Mouse (Mus musculus): ENCODE data around the gene Tet3.

The Tet3 gene

DNA sequence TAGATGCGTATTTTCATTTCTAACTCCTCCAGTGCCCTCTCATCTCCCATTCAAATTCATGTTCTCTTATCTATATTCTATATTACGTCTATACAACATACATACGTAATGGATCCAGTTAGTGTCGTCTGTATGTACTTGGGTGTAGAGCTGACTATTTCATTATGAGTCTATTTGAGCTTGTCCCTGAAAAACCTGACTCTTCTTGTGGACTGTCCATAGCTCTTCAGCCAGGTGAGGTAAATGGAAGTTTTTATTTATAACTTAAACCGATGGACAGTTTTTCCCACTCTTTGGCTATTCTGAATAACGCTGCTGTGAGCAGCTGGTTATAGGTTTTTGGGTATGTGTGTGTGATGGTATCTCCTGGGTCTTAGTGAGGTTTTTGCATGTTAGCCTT, 132.1 kb downstream of the Tet3 start:
- DNase-seq (ENCODE audit: low spot score in 2 of 2), result no peak

DNA sequence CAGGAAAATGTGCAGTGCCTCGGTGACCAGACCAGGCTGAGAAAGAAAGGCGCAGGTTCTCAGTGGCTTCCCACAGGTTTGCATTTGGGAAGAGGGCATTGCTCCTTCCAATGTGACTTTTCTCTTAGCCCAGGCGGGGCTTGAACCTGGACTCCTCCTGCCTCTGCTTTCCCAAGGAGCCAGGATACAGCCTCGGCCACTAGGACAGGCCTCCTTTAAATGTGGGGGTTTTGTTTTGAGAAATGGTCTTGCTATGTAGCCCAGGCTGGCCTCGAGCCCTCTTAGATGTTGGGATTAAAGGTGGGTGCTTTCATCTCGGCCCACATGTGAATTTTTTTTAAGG, 132.5 kb downstream of the Tet3 start:
- DNase-seq (ENCODE audit: low spot score in 2 of 2), result no peak

DNA sequence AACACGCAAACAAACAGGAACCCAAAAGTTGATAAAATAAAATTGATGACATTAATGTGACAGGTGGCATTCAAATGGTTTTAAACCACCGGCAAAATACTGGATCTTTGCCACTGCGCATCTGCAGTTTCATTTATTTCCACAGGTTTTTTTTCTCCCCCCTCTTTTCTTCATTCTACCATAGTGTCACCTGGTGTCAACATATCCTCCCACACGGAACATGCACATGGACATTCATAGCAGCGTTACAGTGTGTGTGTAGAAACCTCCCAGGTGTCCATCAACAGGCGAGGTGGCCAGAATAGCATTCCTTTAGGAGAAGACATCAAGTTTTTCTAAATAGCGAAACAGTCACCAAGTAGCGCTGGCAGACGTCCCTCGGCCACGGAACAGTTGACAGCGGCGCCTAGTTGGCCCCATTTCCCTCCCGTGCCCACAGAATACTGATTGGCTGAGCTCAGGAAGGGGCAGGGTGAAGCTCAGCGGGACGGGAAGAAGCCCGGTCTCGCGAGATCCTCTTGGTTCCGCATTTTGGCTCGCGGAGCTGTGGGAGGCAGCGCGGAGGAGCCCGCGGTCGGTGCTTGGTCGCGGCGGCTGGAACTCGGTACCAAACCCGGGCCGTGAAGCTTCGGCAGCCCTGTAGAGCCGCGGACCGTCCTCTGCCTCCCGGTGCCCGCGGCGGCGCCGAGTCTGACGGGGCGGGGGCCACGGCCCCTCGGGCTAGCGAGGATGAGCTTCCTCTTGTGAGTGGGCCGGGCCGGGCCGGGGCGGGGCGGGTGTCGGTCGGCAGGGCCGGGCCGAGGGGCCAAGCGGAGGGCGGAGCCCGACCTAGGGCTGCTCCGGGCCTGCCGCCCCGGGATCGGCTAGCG, 133.1 kb downstream of the Tet3 start, which contains the start of the genes Mthfd2 and Mob1a:
Gene Mthfd2, minus strand, starts transcription at position 384 of the 869 bp plus-strand sequence.
Gene Mob1a, plus strand, starts transcription at position 492 of the 869 bp plus-strand sequence.
- peak; percentile 97 for DNase-seq (ENCODE audit: low spot score in 2 of 2)

DNA sequence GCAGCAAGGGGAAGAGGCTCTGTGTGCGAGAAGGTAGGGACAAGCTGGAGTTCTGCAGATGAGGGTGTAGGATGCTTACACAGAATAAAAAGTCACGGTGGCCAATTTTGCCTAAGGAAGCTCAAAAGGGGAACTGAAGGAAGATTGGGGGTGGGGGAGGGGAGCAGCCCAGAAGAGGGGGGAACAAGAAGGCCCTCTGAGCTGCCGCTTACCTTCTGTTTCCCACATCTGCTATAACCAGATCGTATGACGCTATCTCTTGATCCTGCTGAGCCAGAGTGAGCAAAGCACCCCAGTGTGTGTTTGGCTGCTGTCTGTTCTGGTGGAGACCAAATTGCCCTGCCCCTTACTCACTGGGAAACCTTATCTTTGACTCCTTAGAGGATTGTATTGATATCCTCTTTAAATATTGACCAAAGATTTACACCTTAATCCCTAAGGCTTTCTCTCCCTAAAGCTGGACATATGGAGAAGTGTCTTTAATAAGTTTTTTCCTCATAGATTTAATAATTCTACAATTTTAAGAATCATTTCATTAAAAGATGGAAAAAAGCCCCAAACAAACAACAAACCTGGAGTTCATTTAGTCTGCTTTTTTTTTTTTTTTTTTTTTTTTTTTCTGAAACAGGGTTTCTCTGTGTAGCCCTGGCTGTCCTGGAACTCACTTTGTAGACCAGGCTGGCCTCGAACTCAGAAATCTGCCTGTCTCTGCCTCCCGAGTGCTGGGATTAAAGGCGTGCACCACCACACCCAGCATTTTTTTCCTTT, 135.0 kb downstream of the Tet3 start:
- no peak for DNase-seq (ENCODE audit: low spot score in 2 of 2)

- no peak for DNase-seq (ENCODE audit: low spot score in 2 of 2)
Observed at GRCm38 (mm10) chr6:83322794-83323193, 136.1 kb downstream of the Tet3 start.

GRCm38 (mm10) chr6:83321927-83322326, 137.0 kb downstream of the Tet3 start:
- DNase-seq (ENCODE audit: low spot score in 2 of 2), result no peak

GRCm38 (mm10) chr6:83317108-83317741, 141.7 kb downstream of the Tet3 start:
- DNase-seq (ENCODE audit: low spot score in 2 of 2), result peak; percentile 97

DNA sequence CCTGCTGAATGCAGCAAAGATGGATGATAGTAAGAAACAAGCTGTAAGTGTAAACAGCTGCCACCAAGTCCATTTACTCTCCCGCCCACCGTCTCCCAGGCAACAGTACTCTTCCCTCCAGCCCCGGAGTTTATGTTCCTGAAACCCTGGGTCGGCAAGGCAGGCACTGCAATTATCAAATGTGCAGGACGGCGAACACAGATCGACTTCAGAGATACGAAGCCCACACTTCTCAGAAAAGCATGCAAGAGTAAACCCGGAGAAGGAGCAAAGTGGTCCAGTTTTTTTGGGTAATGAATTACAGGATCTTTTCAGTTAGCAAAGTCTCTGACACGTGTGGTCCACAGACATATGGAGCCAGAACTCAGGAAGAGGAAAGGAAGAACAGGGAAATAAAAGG, 142.9 kb downstream of the Tet3 start:
- peak; percentile 41 for DNase-seq (ENCODE audit: low spot score in 2 of 2)

GRCm38 (mm10) chr6:83315293-83315692, 143.6 kb downstream of the Tet3 start:
- no peak for DNase-seq (ENCODE audit: low spot score in 2 of 2)

GRCm38 (mm10) chr6:83312514-83312913, 146.4 kb downstream of the Tet3 start:
- DNase-seq (ENCODE audit: low spot score in 2 of 2), result no peak
